In the genomic region with DNA sequence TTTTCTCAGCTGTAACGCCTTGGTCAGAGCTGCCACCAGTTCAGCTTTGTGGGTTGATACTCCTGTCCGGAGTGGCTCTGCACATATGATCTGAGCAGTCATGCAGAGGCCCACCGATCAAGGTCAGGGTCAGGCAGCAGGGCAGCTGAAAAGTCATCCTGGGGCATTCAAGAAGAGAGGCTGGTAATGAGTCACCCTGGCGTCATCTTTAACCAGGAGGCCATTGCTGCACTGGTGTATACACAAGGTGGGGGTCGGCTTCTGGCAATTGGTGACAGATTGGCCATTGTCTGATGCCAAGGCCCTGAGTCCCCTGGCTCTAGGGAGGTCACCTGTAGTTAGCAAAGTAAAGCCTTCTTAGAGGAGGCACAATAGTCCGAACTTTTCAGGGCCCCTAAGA, we compare ENCODE assay signal across 23 mouse cellular contexts. TPM values are rescaled to one million over a fixed set of nuclear protein-coding genes. Genes with fewer than 3 reads are reported as not detected.
DNase-seq lines count a peak whose midpoint lies in the region; ATAC-seq lines count a peak whose summit lies in the region.
"Had no signal": no experiment of that assay in that cellular context is flagged by ENCODE, and none has a peak within 500 bp of the region (broad histone marks: within the 10 kb centered on the region; RNA-seq: fewer than 3 reads in every experiment).

No protein-coding gene starts in this region.

- WGBS in heart, embryonic 10.5 days: 68% methylated on average over 6 of the region's 6 CpGs
- WGBS in liver, embryonic 13.5 days (ENCODE audit: insufficient replicate concordance): 69% methylated on average over 6 of the region's 6 CpGs

- no peak overlapping the region for H3K9ac ChIP-seq in liver, embryonic 13.5 days
- H3K9ac ChIP-seq: embryonic facial prominence, embryonic 12.5 days; forebrain, embryonic 13.5 days; limb, embryonic 12.5 days; midbrain, embryonic 13.5 days; neural tube, embryonic 13.5 days had no signal

- H3K4me3 ChIP-seq in heart, embryonic 10.5 days: no peak overlapping the region
- H3K4me3 ChIP-seq in liver, embryonic 13.5 days (replicated peaks): no peak overlapping the region
- H3K4me3 ChIP-seq: embryonic facial prominence, embryonic 12.5 days had no signal

- ATAC-seq in liver, embryonic 13.5 days (ENCODE audit: low read depth): no peak
- ATAC-seq: forebrain, embryonic 13.5 days; hindbrain, embryonic 16.5 days; intestine, postnatal 0 days; midbrain, embryonic 13.5 days had no signal

- peaks cover 19% of the 10 kb centered on the region for H3K36me3 ChIP-seq in heart, embryonic 10.5 days
- H3K36me3 ChIP-seq in liver, embryonic 13.5 days: peaks cover 12% of the 10 kb centered on the region; the same call in 1 of the 2 replicates

- no peaks in the 10 kb centered on the region for H3K27me3 ChIP-seq in heart, embryonic 10.5 days (ENCODE audit: insufficient read depth, poor library complexity, severe bottlenecking)
- H3K27me3 ChIP-seq in liver, embryonic 13.5 days: no peaks in the 10 kb centered on the region
- H3K27me3 ChIP-seq: embryonic facial prominence, embryonic 12.5 days; limb, embryonic 12.5 days; neural tube, embryonic 13.5 days had no signal

- no peaks in the 10 kb centered on the region for H3K9me3 ChIP-seq in heart, embryonic 10.5 days
- no peaks in the 10 kb centered on the region for H3K9me3 ChIP-seq in liver, embryonic 13.5 days (replicated peaks)
- H3K9me3 ChIP-seq: embryonic facial prominence, embryonic 12.5 days; forebrain, embryonic 13.5 days; G1E; limb, embryonic 12.5 days; midbrain, embryonic 13.5 days; neural tube, embryonic 13.5 days had no signal

- DNase-seq in heart, embryonic 10.5 days (ENCODE audit: low spot score): no peak
- no peak for DNase-seq in heart, postnatal 4 days
- DNase-seq in liver, embryonic 13.5 days: no peak
- no peak for DNase-seq in liver
- peak; percentile 84 for DNase-seq in adrenal gland, adult 2 months
- DNase-seq in right cerebral cortex, postnatal 4 days: no peak
- no peak for DNase-seq in embryo, embryonic 10 days (ENCODE audit: low spot score)
- DNase-seq: cerebellum, adult 9-10 months; gastrocnemius, postnatal 25 days; heart, postnatal 14 days; lung, adult 18-20 months; lung, postnatal 14 days; thymus, postnatal 14 days had no signal

- H3K4me1 ChIP-seq in heart, embryonic 10.5 days: peaks cover 13% of the 10 kb centered on the region
- H3K4me1 ChIP-seq in liver, embryonic 13.5 days (replicated peaks): peaks cover 26% of the 10 kb centered on the region

- peak overlapping the region; percentile 47; the same call in 1 of the 2 replicates for H3K27ac ChIP-seq in heart, embryonic 10.5 days
- H3K27ac ChIP-seq in liver, embryonic 13.5 days: peak overlapping the region; percentile 27; the same call in 1 of the 2 replicates
- H3K27ac ChIP-seq: embryonic facial prominence, embryonic 12.5 days; forebrain, embryonic 13.5 days; limb, embryonic 12.5 days; midbrain, embryonic 13.5 days; neural tube, embryonic 13.5 days had no signal

- peak overlapping the region; percentile 98; the same call in 1 of the 2 replicates for H3K4me2 ChIP-seq in liver, embryonic 13.5 days

RNA-seq across cellular contexts. Expression of a gene that starts 0.9 kb away (rescaled TPM):
- 90.2 and 91.9 TPM in 2 replicates for polyA plus RNA-seq in heart, embryonic 10.5 days (2016; fragmentation: Nextera tagmentation; extraction: Ambion mirVana)
- 10 to 100 TPM; 70.3 to 77.9 TPM for total RNA-seq in heart, postnatal 4 days (2021)
- 30.0 and 35.4 TPM in 2 replicates for polyA plus RNA-seq in liver, embryonic 13.5 days (2015; fragmentation: Nextera tagmentation; extraction: Ambion mirVana)
- total RNA-seq in adrenal gland, adult 2 months (2021): 10 to 100 TPM; 31.1 to 76.6 TPM
- 409 and 528 TPM in 2 replicates for polyA plus RNA-seq in adrenal gland, adult 2 months (2012; rRNA removed)

RNA-seq across cellular contexts. Expression of a gene that starts 25.9 kb away (rescaled TPM):
- polyA plus RNA-seq in heart, embryonic 10.5 days (2016; fragmentation: Nextera tagmentation; extraction: Ambion mirVana): 0.34 and 0.45 TPM in 2 replicates
- total RNA-seq in heart, postnatal 4 days (2021): not detected
- polyA plus RNA-seq in liver, embryonic 13.5 days (2015; fragmentation: Nextera tagmentation; extraction: Ambion mirVana): 0.13 and 0.16 TPM in 2 replicates
- total RNA-seq in adrenal gland, adult 2 months (2021): not detected
- polyA plus RNA-seq in adrenal gland, adult 2 months (2012; rRNA removed): not detected in 2 replicates
- total RNA-seq: gastrocnemius, postnatal 25 days; heart, postnatal 14 days; megakaryocyte, adult 5-6 weeks had no signal
- polyA plus RNA-seq: erythroblast, embryonic 14.5 days; G1E had no signal

RNA-seq across cellular contexts. Expression of a gene that starts 50.9 kb away (rescaled TPM):
- polyA plus RNA-seq in heart, embryonic 10.5 days (2016; fragmentation: Nextera tagmentation; extraction: Ambion mirVana): 12.9 and 19.4 TPM in 2 replicates
- total RNA-seq in heart, postnatal 4 days (2021): 10 to 100 TPM; 36.8 to 39.3 TPM
- polyA plus RNA-seq in liver, embryonic 13.5 days (2015; fragmentation: Nextera tagmentation; extraction: Ambion mirVana): 8.2 and 8.3 TPM in 2 replicates
- total RNA-seq in adrenal gland, adult 2 months (2021): 10 to 100 TPM; 33.0 to 47.7 TPM
- polyA plus RNA-seq in adrenal gland, adult 2 months (2012; rRNA removed): 40.7 and 48.8 TPM in 2 replicates
